Mouse (Mus musculus): Measurements from ENCODE around the gene Tril.

Gene Tril

DNA sequence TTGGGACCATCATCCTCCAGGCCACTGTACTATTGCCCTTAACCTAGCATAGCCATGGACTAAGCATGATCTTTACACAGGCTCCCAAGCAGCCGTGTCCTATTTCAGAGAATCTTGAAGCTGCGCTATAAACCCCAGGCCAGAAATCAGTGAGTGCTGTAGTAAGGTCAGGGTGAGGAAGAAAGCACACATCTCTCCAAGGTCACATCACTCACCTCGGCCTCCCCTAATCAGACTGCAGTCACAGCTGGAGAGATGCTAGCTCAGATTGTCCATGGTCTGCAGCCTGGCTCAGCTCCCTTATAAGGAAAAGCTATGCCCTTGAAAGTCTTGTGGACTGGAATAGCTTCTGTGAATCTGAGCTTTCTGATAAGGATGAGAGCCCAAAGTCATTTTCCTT is 13.4 kb downstream of the Tril start:
- peak; percentile 65 to 68 for DNase-seq (ENCODE audit: inconsistent age in 2 of 2, low spot score in 1 of 2)

DNA sequence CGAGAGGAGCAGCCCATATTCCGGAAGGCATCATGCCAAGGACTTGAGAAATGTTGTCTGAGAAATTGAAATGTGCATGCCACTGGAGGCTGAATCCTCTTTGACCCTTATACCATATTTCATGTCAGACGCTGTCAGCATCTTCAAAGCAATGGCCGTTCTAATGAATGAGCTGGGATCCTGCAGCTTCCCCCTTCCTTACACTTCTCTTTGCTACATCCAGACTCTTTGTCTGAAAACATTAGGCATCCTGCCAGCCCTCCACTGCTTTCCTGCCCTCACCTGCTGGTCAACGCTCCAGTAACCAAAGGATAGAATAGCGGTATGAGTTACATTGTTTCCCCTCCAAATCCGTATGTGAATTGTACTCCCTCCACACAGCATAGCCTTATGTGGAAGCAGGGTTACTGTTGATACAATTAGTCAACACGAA is 14.0 kb downstream of the Tril start:
- DNase-seq (ENCODE audit: inconsistent age in 2 of 2, low spot score in 1 of 2): peak; percentile 70 to 82

DNA sequence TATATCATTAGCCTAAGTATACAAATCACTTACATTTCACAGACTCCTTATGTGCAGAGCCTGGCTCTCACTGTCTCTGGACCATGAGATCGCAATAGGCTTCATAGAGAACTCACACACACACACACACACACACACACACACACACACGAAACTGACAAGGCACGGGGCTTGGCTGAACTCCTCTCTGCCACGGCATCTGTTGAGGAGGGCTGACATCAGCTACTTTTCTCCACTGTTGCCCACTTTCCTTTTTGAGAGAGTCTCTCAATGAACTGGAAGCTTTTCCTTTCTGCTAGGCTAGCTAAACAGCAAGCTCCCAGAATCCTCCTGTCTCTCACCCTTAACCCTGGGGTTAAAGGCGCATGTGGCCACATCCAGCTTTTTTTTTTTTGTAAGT is 14.6 kb downstream of the Tril start:
- no peak for DNase-seq (ENCODE audit: inconsistent age in 2 of 2, low spot score in 1 of 2)

DNA sequence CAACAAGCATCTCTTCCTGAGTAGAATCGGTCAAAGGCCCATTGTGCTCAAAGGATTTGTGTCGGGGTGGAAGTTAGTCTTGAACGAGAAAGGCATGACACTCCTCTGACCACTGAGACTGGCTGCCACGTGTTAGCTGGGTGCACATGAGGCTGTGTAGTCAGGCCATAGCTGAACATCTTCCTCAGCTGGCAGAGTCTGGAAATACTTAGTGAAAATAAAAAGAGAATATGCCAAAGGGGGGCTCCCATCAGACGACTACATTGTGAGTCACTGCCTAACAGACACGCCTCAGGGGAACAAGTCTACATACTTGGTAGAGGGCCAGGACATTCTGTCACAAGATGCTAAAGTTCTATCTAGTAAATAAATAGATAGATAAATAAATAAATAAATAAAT is 16.5 kb downstream of the Tril start:
- no peak for DNase-seq (ENCODE audit: inconsistent age in 2 of 2, low spot score in 1 of 2)

DNA sequence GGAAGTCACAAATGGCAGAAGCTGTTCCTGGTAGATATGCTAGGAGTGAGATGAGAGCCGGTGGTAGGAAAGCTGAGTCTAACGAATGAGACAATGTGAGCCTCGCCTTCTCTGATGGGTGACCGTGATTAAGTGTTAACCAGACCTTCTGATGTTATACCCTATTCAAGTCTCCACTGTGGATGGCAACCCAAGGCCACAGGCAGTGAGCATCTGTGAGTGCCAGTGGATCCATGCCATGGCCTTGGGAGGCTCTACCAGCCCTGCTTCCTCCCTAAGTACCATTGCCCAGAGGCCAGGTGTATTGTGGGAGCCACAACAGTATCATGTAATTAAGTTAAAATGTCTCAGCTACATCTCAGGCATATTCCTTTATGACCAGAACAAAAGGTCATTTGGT is 17.1 kb downstream of the Tril start:
- peak; percentile 65 to 66 for DNase-seq (ENCODE audit: inconsistent age in 2 of 2, low spot score in 1 of 2)

DNA sequence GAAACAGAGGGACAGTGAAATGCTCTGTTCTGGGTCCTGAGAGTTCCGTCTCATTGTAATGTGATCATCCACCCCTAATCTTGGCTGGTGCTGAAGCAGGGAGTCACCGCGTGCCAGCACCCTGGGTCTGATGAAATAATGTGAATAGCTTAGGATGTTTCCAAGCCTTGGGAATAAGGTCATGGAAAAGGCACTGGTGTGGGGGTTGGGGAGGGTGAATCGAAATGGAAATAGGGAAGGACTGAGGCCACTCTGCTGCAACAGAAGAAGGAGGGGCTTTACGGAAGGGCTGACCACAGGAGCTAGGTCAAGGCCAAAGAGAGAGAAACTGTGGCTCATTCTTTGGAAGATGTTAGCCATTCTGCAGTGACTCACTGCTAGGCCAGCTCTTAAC is 18.7 kb downstream of the Tril start:
- peak; percentile 83 to 90 for DNase-seq (ENCODE audit: inconsistent age in 2 of 2, low spot score in 1 of 2)

DNA sequence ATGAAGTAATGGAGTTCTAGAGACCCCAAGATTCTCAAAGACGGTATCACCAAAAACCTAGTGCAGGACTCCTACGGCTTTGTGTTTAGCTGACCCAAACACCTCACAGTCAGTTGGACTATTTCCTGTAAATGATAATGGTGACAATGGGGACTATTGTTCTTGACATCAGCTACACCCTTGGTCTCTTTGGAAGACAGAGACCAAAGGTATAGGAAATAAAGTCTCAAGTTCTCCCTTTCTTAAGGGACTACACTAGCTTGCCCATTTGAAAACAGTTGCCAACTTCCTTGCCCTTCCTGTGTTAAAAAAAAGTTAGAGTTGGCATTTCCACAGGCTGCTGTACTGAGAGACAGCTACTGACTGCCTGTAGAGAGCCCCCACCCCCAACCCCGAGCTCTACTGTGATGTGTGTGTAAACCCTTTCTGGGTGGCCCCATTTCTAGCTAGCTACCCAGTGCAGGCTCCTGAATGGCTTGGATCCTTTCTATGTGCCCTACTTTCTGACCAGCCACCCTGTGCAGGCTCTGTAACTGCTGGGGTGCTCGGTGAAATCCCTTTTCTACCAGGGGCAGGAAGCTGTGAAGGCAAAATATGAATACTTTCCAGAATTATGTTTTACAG is 19.2 kb downstream of the Tril start:
- DNase-seq (ENCODE audit: inconsistent age in 2 of 2, low spot score in 1 of 2): no peak

DNA sequence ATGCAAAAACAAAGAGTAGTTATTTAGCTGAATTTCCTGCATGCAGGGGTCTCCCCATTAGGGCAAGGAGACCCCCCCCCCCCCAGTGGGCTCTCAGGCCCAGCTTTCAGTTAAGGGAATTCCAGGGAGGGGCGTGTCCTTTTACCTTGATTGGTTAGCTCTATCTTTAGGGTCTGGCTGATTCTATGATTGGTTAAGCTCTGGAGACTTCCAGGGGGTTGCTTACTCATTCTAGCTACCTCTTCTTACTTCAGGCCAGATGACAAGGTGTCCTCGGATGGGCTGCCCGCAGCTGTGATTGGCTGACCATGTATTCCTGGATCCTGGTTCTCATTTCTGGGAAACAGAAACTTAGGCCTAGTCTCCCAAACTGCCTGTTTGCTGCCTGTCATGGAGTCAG is 21.8 kb downstream of the Tril start:
- no peak for DNase-seq (ENCODE audit: inconsistent age in 2 of 2, low spot score in 1 of 2)

DNA sequence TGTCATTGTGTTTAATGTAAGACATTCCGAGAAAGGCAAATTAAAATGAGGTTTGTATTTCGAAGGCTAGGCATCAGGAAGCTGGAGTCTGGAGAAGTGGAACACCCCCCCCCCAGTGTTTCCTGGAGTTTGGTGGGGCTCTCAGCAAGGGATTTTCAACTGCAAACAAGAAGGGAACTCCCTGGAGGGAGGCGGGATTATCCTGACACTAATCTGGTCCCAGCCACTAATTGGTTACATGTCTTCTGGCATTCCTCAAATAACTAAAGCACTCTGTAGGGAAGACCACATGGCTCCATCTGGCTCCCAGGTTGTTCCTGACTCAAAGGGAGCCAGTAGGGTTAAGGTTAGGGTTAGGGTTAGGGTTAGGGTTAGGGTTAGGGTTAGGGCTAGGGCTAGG is 23.8 kb downstream of the Tril start:
- no peak for DNase-seq (ENCODE audit: inconsistent age in 2 of 2, low spot score in 1 of 2)

DNA sequence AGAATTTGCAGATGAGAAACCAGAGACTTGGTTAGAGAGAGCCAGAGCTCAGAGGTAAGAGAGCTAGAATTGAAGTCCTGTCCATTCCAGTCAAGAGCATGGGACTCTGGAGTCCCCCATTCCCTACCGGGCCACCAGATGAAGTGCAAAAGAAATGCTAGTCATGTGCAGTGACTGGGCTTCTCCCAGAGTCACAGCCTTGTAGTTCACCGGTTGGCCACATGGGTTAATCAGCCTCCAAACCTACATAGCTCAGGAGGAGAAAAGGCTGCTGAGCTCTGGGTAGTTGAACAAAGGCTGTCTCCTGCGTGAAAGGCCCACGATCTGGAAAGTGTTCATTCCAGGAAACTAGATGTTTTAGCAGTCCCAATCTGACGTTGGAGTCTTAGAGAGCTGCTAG is 24.8 kb downstream of the Tril start:
- peak; percentile 43 to 72 for DNase-seq (ENCODE audit: inconsistent age in 2 of 2, low spot score in 1 of 2)

DNA sequence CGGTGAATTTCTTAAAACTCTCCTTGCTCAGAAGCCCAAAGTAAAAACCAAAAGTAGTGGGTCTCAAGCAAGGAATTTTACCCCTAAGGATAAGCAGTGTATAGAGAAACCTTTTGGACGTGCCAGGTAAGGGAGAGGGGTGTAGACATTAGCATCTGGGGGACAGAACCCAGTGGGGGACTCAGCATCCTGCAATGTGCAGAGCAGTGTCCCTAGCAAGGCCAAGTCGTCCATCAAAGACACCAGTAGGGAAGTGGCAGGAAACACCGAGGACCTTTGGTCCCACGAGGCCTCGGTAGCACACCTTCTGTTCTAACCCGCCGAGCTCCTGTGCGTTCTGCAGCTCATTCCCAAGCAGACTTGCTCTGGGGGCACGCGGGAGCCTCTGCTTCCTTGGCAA is 25.6 kb downstream of the Tril start:
- peak in 1 of 2 experiments; percentile 27 for DNase-seq (ENCODE audit: inconsistent age in 2 of 2, low spot score in 1 of 2)

DNA sequence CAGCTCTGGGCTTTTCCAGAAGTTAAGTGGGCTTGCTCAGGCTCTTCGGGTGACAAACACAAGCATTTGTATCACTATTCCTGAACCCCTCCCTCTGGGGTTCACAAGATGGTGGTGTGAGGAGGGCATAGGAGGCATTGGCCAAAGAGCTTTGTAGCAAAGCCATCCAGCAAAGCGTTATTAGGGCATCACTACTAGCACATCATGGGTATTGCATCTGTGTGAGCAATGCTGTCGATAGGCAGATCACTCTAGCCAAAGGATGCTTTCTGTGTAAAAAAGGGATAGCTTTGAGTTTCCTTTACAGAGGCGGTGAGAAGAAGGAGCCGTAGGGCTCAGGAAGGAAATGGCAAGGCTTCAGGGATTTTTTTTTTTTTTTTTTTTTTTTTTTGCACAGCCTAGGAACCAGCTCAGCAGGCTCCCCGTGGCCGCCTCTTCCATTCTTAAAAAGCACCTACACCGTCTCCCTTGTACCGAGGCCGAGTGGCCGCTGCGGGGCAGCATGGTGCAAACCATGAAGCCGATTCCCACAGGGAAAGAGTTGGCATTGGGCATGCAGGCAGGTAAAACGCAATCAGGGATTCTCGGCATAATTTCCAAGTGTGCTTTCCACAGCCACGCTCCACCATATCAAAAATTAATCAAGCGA is 26.2 kb downstream of the Tril start:
- peak; percentile 82 to 93 for DNase-seq (ENCODE audit: inconsistent age in 2 of 2, low spot score in 1 of 2)

DNA sequence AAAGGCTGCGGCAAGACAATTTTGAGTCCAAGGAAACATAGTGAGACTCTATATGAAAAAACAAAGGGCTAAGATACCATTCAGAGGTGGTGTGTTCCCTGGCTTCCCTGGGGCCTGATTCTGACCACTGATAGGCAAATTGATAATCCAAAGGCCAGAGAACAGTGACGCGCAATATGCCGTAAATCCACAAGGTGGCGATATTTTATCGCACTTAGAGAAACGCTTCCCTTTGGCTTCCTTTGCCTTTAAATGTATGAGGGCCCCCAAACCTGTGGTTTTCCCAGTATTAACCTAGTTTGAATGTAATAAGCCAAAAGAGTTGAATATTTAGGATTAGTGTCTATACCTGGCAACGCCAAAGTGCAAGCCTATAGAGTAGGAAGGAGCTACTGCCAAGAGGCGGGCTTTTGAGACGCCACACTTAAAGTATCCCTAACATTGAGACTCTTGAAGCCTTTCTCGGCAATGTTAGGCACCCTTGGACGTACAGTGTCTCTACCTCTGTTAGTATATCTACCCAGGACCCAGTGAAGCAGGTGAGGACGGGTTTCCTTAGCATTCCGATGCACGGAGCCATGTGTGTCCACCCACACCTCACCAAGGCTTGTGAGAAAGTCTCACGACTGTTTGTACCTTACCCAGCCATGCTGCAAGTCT is 37.6 kb downstream of the Tril start:
- DNase-seq (ENCODE audit: inconsistent age in 2 of 2, low spot score in 1 of 2): peak; percentile 42 to 82

DNA sequence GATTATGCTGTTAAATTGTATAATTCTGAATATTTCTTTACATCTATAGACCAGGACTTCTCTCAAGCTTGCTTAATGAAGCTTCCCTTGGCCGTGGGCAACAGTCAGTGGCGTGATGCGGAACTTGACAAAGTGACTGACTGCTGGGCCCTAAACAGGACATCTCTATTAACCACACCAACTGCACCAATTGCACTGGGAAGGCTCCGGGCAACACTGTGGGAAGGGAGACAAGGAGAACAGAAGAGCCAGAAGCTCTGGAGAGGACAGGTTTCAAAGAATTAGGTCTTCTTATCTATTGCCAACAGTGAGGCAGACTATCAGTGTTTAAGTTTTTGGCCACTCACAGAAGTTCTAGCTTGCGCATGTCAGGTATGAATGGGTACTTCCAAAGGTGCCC is 38.4 kb downstream of the Tril start:
- DNase-seq (ENCODE audit: inconsistent age in 2 of 2, low spot score in 1 of 2): no peak

DNA sequence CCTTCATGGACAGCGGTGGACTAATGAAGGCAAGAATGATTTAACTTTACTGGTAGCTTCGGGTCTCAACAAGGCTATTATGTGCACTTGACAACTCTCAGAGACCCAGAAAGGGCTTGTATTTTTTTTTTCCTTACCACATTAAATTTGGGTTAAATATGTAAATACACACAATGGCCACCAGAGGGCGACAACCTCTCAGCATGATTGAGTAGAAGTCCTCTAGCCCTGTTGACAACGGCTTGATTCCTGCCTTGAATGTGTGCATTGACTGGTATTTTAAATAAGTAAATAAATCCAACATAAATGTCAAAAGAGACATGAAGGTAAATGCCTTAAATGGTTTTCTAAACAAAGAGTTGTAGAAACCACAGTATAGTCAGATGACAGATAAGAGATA is 39.5 kb downstream of the Tril start:
- DNase-seq (ENCODE audit: inconsistent age in 2 of 2, low spot score in 1 of 2): peak in 1 of 2 experiments; percentile 79

DNA sequence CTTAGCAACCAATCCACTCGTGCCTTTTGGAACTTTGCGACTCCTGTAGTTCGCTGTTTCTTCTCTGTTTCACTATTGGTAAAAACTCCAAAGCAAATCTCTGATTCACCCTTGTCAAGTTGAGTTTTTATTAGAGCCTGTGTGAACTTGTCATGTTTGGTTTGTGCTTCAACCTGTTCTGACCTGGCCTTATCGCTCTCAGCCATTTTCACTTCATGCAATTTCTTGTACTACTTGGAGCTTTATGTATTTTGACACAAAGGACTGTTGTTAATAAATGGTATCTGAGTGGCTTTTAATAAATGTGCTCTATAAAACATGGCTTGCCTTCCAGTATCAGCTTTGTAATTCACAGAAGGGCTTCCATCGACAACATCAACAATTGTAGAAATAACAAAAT is 40.6 kb downstream of the Tril start:
- no peak for DNase-seq (ENCODE audit: inconsistent age in 2 of 2, low spot score in 1 of 2)

DNA sequence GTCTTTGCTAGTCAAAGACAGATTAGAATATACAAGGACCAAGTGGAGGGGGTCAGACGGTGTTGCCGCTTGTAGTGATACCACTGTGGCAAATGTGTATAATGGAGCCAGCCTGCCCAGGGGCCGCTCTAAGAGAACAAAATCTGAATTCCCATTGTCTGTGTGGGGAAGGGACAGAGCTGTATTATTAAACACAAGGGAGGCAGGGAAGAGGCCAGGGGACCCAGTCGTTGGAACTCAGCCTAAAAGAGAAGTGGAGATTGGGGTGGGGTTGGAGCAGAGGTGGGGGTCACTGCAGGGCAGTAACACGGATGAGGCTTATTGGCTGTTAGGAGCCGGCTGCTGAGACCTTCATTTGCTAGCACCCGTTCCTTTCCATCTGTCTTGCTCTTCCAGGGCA is 41.1 kb downstream of the Tril start:
- no peak for DNase-seq (ENCODE audit: inconsistent age in 2 of 2, low spot score in 1 of 2)

DNA sequence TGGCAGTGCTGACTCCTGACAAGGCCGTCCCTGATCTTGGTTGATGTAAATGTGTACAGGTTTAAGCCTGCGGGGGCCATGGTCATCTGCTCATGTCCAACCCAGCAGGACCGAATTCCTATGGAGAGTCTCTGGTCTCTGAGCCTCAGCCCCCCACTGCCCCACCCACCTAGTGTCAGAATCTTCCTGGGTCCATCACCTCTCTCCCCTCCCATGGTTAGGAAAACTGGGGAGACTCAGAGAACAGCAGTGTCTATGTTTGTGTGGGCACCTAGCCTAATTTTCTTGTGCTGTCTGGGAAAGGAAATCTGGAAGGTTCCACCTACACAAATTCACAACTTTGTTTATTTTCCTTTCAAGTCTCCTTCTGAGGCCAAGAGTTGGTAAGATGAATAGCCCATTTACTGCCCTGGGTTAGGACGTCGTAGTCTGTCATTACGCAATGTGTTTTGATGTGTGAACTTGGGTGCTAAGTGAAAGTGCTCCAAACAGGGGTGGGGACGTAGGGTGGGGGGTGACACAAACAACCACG is 42.1 kb downstream of the Tril start:
- no peak for DNase-seq (ENCODE audit: inconsistent age in 2 of 2, low spot score in 1 of 2)

DNA sequence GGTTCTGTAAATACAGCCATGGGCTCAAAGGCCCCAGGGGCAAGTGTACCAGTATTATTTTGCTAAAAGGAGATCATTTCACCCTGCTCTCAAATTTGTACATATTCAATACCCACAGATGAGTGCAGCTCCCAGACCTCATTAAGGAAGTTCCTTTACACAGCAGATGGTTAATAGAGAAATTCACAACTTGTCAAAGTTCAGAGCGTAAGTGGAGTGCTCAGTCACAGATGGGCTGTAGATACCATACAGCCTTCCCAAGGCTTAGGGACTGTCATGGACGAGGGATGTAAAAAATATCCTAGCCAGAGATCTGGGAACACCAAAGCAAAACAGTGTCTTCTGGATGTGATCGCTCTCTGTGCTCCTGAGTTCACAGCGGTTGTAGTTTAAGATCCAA is 52.4 kb downstream of the Tril start:
- no peak for DNase-seq (ENCODE audit: inconsistent age in 2 of 2, low spot score in 1 of 2)

DNA sequence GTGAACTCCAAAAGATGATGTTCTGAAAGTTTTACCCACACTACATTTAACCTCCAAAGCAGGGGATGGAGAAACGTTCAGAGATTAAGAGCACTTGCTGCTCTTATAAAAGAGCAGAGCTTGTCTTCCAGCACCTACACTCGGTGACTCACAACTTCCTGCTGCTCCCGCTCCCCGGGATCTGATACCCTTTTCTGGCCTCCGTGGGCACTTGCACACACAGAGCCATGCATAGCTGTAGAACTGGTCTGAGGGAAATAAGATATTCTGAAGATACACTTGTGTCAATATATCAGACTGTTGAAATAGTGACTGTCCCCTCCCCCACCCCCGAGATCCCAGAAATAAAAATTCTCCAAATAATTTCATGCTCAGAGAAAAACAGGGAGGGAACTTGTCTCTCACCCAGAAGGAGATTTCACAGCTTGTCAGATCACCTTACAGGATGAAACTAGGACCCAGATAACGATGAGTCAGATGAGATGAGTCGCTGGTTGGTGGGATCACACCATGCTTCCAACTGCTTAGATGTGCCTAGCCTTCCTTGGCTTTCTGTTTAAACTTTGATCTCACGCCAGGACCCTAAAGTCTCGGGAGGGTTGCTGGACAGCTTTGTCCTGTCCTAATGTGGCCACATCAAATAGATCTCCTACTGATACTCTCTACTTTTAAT is 54.3 kb downstream of the Tril start:
- peak; percentile 23 to 35 for DNase-seq (ENCODE audit: inconsistent age in 2 of 2, low spot score in 1 of 2)

DNA sequence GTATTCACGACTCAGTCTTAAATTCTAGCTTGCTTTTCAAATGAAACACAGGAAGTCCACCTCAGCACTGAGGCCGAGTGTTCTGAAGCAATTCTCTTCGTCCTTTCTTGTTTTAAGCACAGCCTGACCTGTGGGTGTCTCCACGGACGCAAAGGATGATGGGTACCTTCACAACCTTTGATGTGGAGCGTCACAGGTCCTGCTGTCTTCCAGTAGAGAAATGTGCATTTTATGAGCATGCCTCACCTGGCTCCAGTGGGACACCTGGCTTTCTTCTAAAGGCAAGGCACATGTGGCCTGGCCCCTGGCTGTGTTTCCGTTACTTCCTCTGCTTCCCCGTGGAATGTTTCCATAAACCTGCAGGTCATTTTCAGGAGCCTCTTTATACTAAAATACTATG is 54.9 kb downstream of the Tril start:
- no peak for DNase-seq (ENCODE audit: inconsistent age in 2 of 2, low spot score in 1 of 2)
